ENCODE assay signal across 1 mouse cellular context in the genomic region with DNA sequence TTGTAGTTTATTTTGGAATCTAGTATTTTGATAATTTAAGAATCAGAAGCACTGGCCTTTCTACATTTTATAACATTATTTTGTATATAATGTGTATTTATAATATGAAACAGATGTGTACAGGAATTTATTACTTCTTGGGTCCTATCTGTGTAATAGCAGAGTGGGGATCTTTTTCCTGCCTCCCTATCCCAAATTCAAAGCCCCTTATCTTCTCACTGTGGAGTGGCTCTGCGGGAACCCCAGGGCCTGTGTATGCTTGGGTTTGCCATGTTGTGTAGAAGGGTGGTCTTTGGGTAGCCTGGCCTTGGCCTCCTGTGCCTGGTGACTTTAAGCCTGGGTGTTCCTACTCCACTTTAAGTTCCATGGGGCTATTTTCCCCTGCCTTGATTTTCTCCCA.
TF ChIP-seq lines count a peak whose summit lies in the region.

No protein-coding gene starts in this region.

TF ChIP-seq in MEL, 35 proteins besides CTCF, POLR2A, EP300 and RAD21:
- TF ChIP-seq MEF2A (IDR thresholded peaks at IDR 0.05; ENCODE audit: extremely low read depth, insufficient replicate concordance, low read depth, low read length, poor library complexity, severe bottlenecking) (no peak), MAX (IDR thresholded peaks at IDR 0.05; ENCODE audit: low read length) (no peak), CHD1 (IDR thresholded peaks at IDR 0.05; ENCODE audit: low read depth, low read length) (no peak), ELF1 (IDR thresholded peaks at IDR 0.05; ENCODE audit: low read depth, low read length) (no peak), TBP (IDR thresholded peaks at IDR 0.05; ENCODE audit: low read depth, low read length) (no peak), MYB (IDR thresholded peaks at IDR 0.05; ENCODE audit: low read depth, low read length) (no peak), GATA1 (IDR thresholded peaks at IDR 0.05; ENCODE audit: low read depth, low read length) (peak; percentile 69), GABPA (IDR thresholded peaks at IDR 0.05; ENCODE audit: low read depth, low read length) (no peak), ZMIZ1 (IDR thresholded peaks at IDR 0.05; ENCODE audit: low read depth, low read length) (no peak), POLR2AphosphoS5 (IDR thresholded peaks at IDR 0.05; ENCODE audit: borderline replicate concordance, low read depth, low read length) (no peak), CHD2 (IDR thresholded peaks at IDR 0.05; ENCODE audit: low read length) (no peak), TCF12 (IDR thresholded peaks at IDR 0.05; ENCODE audit: low read depth, low read length) (peak; percentile 42; the same call in 1 of the 2 replicates), USF2 (IDR thresholded peaks at IDR 0.05; ENCODE audit: borderline replicate concordance in 1 of 2, insufficient read depth in 1 of 2, low read depth in 1 of 2, low read length in 2 of 2) (no peak), JUND (IDR thresholded peaks at IDR 0.05; ENCODE audit: low read depth, low read length) (no peak), BHLHE40 (IDR thresholded peaks at IDR 0.05; ENCODE audit: borderline replicate concordance, low read depth, low read length) (no peak), SMC3 (IDR thresholded peaks at IDR 0.05; ENCODE audit: low read depth, low read length) (no peak)
